Mouse (Mus musculus) heart, embryonic 14.5 days (tissue): ENCODE results near the gene Kcnmb1. TPM values are rescaled to one million over a fixed set of nuclear protein-coding genes. Genes with fewer than 3 reads are reported as not detected.
A peak's percentile ranks its signal among the peaks of the same experiment; 100 is the strongest.

ENCODE experiments used
- ATAC-seq: fragments of 200-750 bp; cut with Nextera tagmentation; 2 replicates; pipeline ENCODE4 v1.8.0; 2017; ENCODE audit warnings: low read depth, moderate TSS enrichment; ENCODE audit not compliant: insufficient number of reproducible peaks, insufficient read depth, low FRiP score
- H3K27ac ChIP-seq, 2 experiments: fragments of 200-500 bp in 1 of 2; fragments of 300-500 bp in 1 of 2; sonication (generic) in 1 of 2; replicated peaks in 1 of 2; 2 replicates each; pipeline ENCODE4 v1.5.1; 2012 to 2014; ENCODE audit warnings: low read depth in 2 of 2, low read length in 2 of 2, control low read depth in 1 of 2, mild to moderate bottlenecking in 1 of 2, mixed read lengths in 1 of 2; ENCODE audit not compliant: control insufficient read depth in 1 of 2, insufficient read depth in 1 of 2
- H3K27me3 ChIP-seq: fragments of 300-500 bp; sonication (generic); 2 replicates; pipeline ENCODE4 v1.6.1; 2014; ENCODE audit warnings: mild to moderate bottlenecking, low read length, control low read depth; ENCODE audit not compliant: control insufficient read depth, insufficient read depth
- H3K36me3 ChIP-seq: fragments of 300-500 bp; sonication (generic); 2 replicates; pipeline ENCODE4 v1.6.1; 2014; ENCODE audit warnings: mild to moderate bottlenecking, control low read depth, low read length, mixed read lengths; ENCODE audit not compliant: control insufficient read depth, insufficient read depth
- H3K4me1 ChIP-seq, 2 experiments: fragments of 200-500 bp in 1 of 2; fragments of 300-500 bp in 1 of 2; sonication (generic) in 1 of 2; 2 replicates each; pipeline ENCODE4 v1.6.1; 2012 to 2014; ENCODE audit warnings: low read length in 2 of 2, control low read depth in 1 of 2, mixed read lengths in 1 of 2; ENCODE audit not compliant: control insufficient read depth in 2 of 2, insufficient read depth in 2 of 2
- H3K4me2 ChIP-seq: fragments of 300-500 bp; sonication (generic); 2 replicates; pipeline ENCODE4 v1.6.1; 2014; ENCODE audit warnings: mild to moderate bottlenecking, low read length
- H3K4me3 ChIP-seq, 2 experiments: fragments of 200-500 bp in 1 of 2; fragments of 300-500 bp in 1 of 2; sonication (generic) in 1 of 2; 2 replicates each; pipeline ENCODE4 v1.5.1; 2012 to 2014; ENCODE audit warnings: low read length in 2 of 2, mild to moderate bottlenecking in 2 of 2, control low read depth in 1 of 2, low read depth in 1 of 2, moderate library complexity in 1 of 2; ENCODE audit not compliant: control insufficient read depth in 1 of 2, insufficient read depth in 1 of 2
- H3K9ac ChIP-seq: fragments of 300-500 bp; sonication (generic); 2 replicates; pipeline ENCODE4 v1.6.1; 2014; ENCODE audit warnings: mild to moderate bottlenecking, low read length
- H3K9me3 ChIP-seq: fragments of 300-500 bp; sonication (generic); 2 replicates; pipeline ENCODE4 v1.6.1; 2016; ENCODE audit warnings: low read length, control low read depth; ENCODE audit not compliant: control insufficient read depth
- WGBS: fragments of 180-500 bp; shearing (Covaris S2); extraction: QIAGEN DNeasy Blood & Tissue Kit; methylation state at CpG from one replicate; pipeline ENCODE4 v1.1.7; 2014; 5-methylcytosine and 5-hydroxymethylcytosine counted together
- polyA plus RNA-seq: library from polyadenylated mRNA; unstranded; fragments of >200 nt; fragmentation: Nextera tagmentation; extraction: Ambion mirVana; gene quantifications from 2 replicates; pipeline ENCODE4 v1.2.1, GENCODE M21; 2014

The Kcnmb1 gene
- polyA plus RNA-seq, 1 experiment from 2014 or later: 2.0 TPM

GRCm38 (mm10) chr11:33980146-33980545, 17.3 kb downstream of the Kcnmb1 start:
- no peak overlapping the region for H3K27ac ChIP-seq
- no peak for ATAC-seq
- H3K27me3 ChIP-seq: no peaks in the 10 kb centered on the region
- H3K36me3 ChIP-seq: no peaks in the 10 kb centered on the region
- H3K9me3 ChIP-seq: no peaks in the 10 kb centered on the region
- peaks cover 6 to 7% of the 10 kb centered on the region in 2 experiments; a peak in 3 of 4 replicates for H3K4me1 ChIP-seq
- no peak overlapping the region for H3K4me2 ChIP-seq
- WGBS: 73% methylated on average over 4 of the region's 4 CpGs
- no peak overlapping the region for H3K9ac ChIP-seq
- H3K4me3 ChIP-seq: no peak overlapping the region

- no peak overlapping the region for H3K27ac ChIP-seq
- no peak overlapping the region for H3K9ac ChIP-seq
- 75% methylated on average over 2 of the region's 2 CpGs for WGBS
- H3K4me3 ChIP-seq: no peak overlapping the region
- H3K36me3 ChIP-seq: no peaks in the 10 kb centered on the region
- peaks cover 5% of the 10 kb centered on the region for H3K27me3 ChIP-seq
- no peak overlapping the region for H3K4me2 ChIP-seq
- ATAC-seq: no peak
- H3K9me3 ChIP-seq: no peaks in the 10 kb centered on the region
- H3K4me1 ChIP-seq: peaks cover 3 to 4% of the 10 kb centered on the region in 2 experiments; a peak in 3 of 4 replicates
Observed at GRCm38 (mm10) chr11:33986525-33986924, 23.7 kb downstream of the Kcnmb1 start.

- Histone ChIP-seq H3K27me3 (peaks cover 19% of the 10 kb centered on the region), H3K4me3 (no peak overlapping the region), H3K4me2 (no peak overlapping the region), H3K9ac (no peak overlapping the region), H3K4me1 (peaks cover 0 to 2% of the 10 kb centered on the region in 2 experiments; a peak in 1 of 4 replicates), H3K36me3 (no peaks in the 10 kb centered on the region), H3K9me3 (no peaks in the 10 kb centered on the region), H3K27ac (no peak overlapping the region)
- no peak for ATAC-seq
- 86% methylated on average over 5 of the region's 5 CpGs for WGBS
Observed at GRCm38 (mm10) chr11:33990002-33990401, 27.2 kb downstream of the Kcnmb1 start.

GRCm38 (mm10) chr11:33992938-33993337, 30.1 kb downstream of the Kcnmb1 start, which contains the start of gene Kcnip1:
Gene Kcnip1, minus strand, starts transcription at chr11:33993152.
- H3K27ac ChIP-seq: no peak within 1 kb of the TSS
- no peak for ATAC-seq
- peak within 1 kb of the TSS; percentile 41; the same call in 1 of the 2 replicates for H3K4me2 ChIP-seq
- H3K9ac ChIP-seq: 0 out of 2 replicates have a peak within 1 kb of the TSS, but pooled peaks have one; percentile 21
- WGBS: 26% methylated on average over 12 of the region's 12 CpGs
- no peaks in the 10 kb centered on the region for H3K9me3 ChIP-seq
- peak within 1 kb of the TSS in 1 of 2 experiments; percentile 3; a peak in 1 of 4 replicates for H3K4me3 ChIP-seq
- H3K4me1 ChIP-seq: peaks cover 0 to 2% of the 10 kb centered on the region in 2 experiments; a peak in 1 of 4 replicates
- no peaks in the 10 kb centered on the region for H3K36me3 ChIP-seq
- H3K27me3 ChIP-seq: peaks cover 19% of the 10 kb centered on the region

GRCm38 (mm10) chr11:33993496-33993895, 30.7 kb downstream of the Kcnmb1 start:
- H3K4me2 ChIP-seq: no peak overlapping the region
- H3K4me1 ChIP-seq: peaks cover 0 to 2% of the 10 kb centered on the region in 2 experiments; a peak in 1 of 4 replicates
- ATAC-seq: no peak
- H3K9me3 ChIP-seq: no peaks in the 10 kb centered on the region
- no peaks in the 10 kb centered on the region for H3K36me3 ChIP-seq
- no peak overlapping the region for H3K27ac ChIP-seq
- H3K9ac ChIP-seq: no peak overlapping the region
- no peak overlapping the region for H3K4me3 ChIP-seq
- H3K27me3 ChIP-seq: peaks cover 19% of the 10 kb centered on the region
- 54% methylated on average over 5 of the region's 5 CpGs for WGBS

- H3K4me3 ChIP-seq: no peak overlapping the region
- H3K27ac ChIP-seq: no peak overlapping the region
- no peak overlapping the region for H3K4me2 ChIP-seq
- H3K9ac ChIP-seq: no peak overlapping the region
- no peaks in the 10 kb centered on the region for H3K36me3 ChIP-seq
- WGBS: 48% methylated on average over 10 of the region's 10 CpGs
- H3K9me3 ChIP-seq: no peaks in the 10 kb centered on the region
- H3K27me3 ChIP-seq: peaks cover 6% of the 10 kb centered on the region; the same call in 1 of the 2 replicates
- no peak for ATAC-seq
- H3K4me1 ChIP-seq: no peaks in the 10 kb centered on the region
Observed at GRCm38 (mm10) chr11:33998244-33998643, 35.4 kb downstream of the Kcnmb1 start.

- no peak for ATAC-seq
- Histone ChIP-seq H3K27me3 (no peaks in the 10 kb centered on the region), H3K4me1 (no peaks in the 10 kb centered on the region), H3K4me2 (no peak overlapping the region), H3K36me3 (no peaks in the 10 kb centered on the region), H3K9me3 (no peaks in the 10 kb centered on the region), H3K4me3 (no peak overlapping the region), H3K9ac (no peak overlapping the region), H3K27ac (no peak overlapping the region)
- 71% methylated on average over 3 of the region's 3 CpGs for WGBS
Observed at GRCm38 (mm10) chr11:34000416-34000815, 37.6 kb downstream of the Kcnmb1 start.
